Mouse (Mus musculus) liver, embryonic 15.5 days (tissue): ENCODE measurements around the gene Exo1. TPM values are rescaled to one million over a fixed set of nuclear protein-coding genes. Genes with fewer than 3 reads are reported as not detected.

Experiments used
- ATAC-seq: fragments of 200-750 bp; cut with Nextera tagmentation; 2 replicates; pipeline ENCODE4 v1.8.0; 2017; ENCODE audit warnings: moderate number of reproducible peaks, mild to moderate bottlenecking, moderate library complexity; ENCODE audit not compliant: insufficient read depth
- H3K27ac ChIP-seq: fragments of 300-500 bp; sonication (generic); replicated peaks from 2 replicates; pipeline ENCODE4 v1.5.1; 2015; ENCODE audit warnings: mild to moderate bottlenecking, inconsistent platforms
- H3K27me3 ChIP-seq: fragments of 300-500 bp; sonication (generic); 2 replicates; pipeline ENCODE4 v1.6.1; 2015; ENCODE audit warnings: mild to moderate bottlenecking, inconsistent platforms
- H3K36me3 ChIP-seq: fragments of 300-500 bp; sonication (generic); replicated peaks from 2 replicates; pipeline ENCODE4 v1.6.1; 2015; ENCODE audit warnings: moderate library complexity, mild to moderate bottlenecking, inconsistent platforms
- H3K4me1 ChIP-seq: fragments of 300-500 bp; sonication (generic); replicated peaks from 2 replicates; pipeline ENCODE4 v1.6.1; 2015; ENCODE audit warnings: inconsistent platforms
- H3K4me2 ChIP-seq: fragments of 300-500 bp; sonication (generic); 2 replicates; pipeline ENCODE4 v1.6.1; 2015; ENCODE audit warnings: moderate library complexity, mild to moderate bottlenecking, inconsistent platforms
- H3K4me3 ChIP-seq: fragments of 300-500 bp; sonication (generic); replicated peaks from 2 replicates; pipeline ENCODE4 v1.5.1; 2015; ENCODE audit warnings: mild to moderate bottlenecking, inconsistent platforms
- H3K9ac ChIP-seq: fragments of 300-500 bp; sonication (generic); 2 replicates; pipeline ENCODE4 v1.6.1; 2015; ENCODE audit warnings: moderate library complexity, mild to moderate bottlenecking, inconsistent platforms
- H3K9me3 ChIP-seq: fragments of 300-500 bp; sonication (generic); replicated peaks from 2 replicates; pipeline ENCODE4 v1.6.1; 2016; ENCODE audit warnings: inconsistent platforms
- WGBS: fragments of 180-500 bp; shearing (Covaris S2); methylation state at CpG from one replicate; pipeline ENCODE4 v1.1.7; 2015; ENCODE audit warnings: mixed read lengths; ENCODE audit not compliant: insufficient replicate concordance; 5-methylcytosine and 5-hydroxymethylcytosine counted together
- polyA plus RNA-seq: library from polyadenylated mRNA; unstranded; fragments of >200 nt; fragmentation: Nextera tagmentation; extraction: Ambion mirVana; gene quantifications from 2 replicates; pipeline ENCODE4 v1.2.1, GENCODE M21; 2015

Exo1 gene
- polyA plus RNA-seq, 1 experiment from 2014 or later, result 31.9 TPM

DNA sequence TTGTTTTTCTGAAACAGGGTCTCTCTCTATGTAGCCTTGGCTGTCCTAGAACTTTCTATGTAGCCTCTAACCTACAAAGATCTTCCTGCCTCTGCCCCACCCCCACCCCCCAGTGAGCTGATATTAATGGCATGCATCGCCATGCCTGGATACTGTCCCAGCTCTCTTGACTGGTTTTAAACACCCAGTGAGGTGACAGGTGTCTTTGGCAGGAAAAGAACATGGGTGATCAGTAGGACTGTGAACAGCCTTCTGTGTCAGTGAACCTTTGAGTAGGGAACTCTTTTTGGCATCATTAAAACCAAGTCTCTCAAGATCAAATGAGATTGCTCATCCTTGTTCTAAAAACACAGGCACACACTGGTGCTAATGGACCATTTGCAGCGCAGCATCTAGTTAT lies 81.4 kb downstream of the Exo1 start:
- 59% methylated on average over 2 of the region's 2 CpGs for WGBS

More for the DNA sequence above, 81.4 kb downstream of the Exo1 start:
- Histone ChIP-seq H3K4me2 (no peak overlapping the region), H3K27ac (no peak overlapping the region), H3K9me3 (no peaks in the 10 kb centered on the region), H3K4me1 (no peaks in the 10 kb centered on the region), H3K9ac (no peak overlapping the region), H3K4me3 (no peak overlapping the region), H3K27me3 (no peaks in the 10 kb centered on the region), H3K36me3 (no peaks in the 10 kb centered on the region)
- ATAC-seq, result no peak

Other genes with a start within 250 kb of the Exo1 start
- 1.3 and 1.5 TPM in 2 replicates for gene Opn3, start 187.8 kb upstream of the Exo1 start, polyA plus RNA-seq
- 0.73 and 0.76 TPM in 2 replicates for gene Chml, start 187.7 kb upstream of the Exo1 start, polyA plus RNA-seq
- not detected in 2 replicates for gene Wdr64, start 182.0 kb upstream of the Exo1 start, polyA plus RNA-seq
- not detected in 2 replicates for gene Gm38100, start 39.7 kb downstream of the Exo1 start, polyA plus RNA-seq
- gene Rbm8a2, start 98.5 kb downstream of the Exo1 start, polyA plus RNA-seq, result 0.14 and 0.35 TPM in 2 replicates